In the genomic region with DNA sequence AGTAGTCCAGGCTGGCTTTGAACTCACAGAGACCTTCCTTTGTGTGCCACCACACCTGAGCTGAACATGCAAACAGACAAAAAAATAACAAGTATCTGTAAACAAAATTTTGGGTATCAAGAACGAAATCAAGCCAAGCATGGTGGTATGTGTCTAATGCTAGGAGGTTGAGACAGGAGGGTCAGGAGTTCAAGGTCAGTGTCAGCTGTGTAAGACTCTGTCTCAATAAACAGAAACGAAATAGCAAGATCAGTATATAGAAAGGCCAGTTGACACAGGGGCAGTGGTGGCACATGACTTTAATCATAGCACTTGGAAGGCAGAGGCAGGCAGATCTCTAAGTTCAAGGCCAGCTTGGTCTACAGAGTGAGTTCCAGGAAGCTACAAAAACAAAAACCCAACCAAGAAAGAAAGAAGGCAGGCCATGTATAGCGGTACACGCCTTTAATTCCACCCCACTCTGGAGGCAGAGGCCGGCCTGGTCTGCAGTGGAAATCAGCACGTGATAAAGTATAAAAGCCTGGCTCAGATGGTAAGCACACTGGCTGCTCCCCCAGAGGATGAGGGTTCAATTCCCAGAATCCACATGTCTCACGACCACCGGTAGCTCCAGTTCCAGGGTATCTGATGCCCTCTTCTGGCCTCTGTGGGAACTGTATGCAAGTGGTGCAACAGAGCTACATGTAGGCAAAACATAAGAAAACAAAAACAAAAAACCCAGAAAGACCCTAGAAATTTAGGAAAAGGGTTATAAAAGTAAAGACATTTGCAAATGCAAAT, we compare ENCODE assay signal across 8 mouse cellular contexts. TPM values are rescaled to one million over a fixed set of nuclear protein-coding genes. Genes with fewer than 3 reads are reported as not detected.
A peak's percentile ranks its signal among the peaks of the same experiment; 100 is the strongest.
DNase-seq lines count a peak whose midpoint lies in the region; ATAC-seq and TF ChIP-seq lines count a peak whose summit lies in the region.

No protein-coding gene starts in this region.

- 55% methylated on average over 8 of the region's 8 CpGs for WGBS in midbrain, embryonic 14.5 days

- H3K4me2 ChIP-seq in CH12.LX (ENCODE audit: insufficient read depth, low read depth, poor library complexity, severe bottlenecking), result no peak overlapping the region
- no peak overlapping the region for H3K4me2 ChIP-seq in midbrain, embryonic 14.5 days (ENCODE audit: low read length)

- no peak for TF ChIP-seq EP300 in CH12.LX (IDR thresholded peaks at IDR 0.05; ENCODE audit: low read length)

- TF ChIP-seq POLR2A in CH12.LX (IDR thresholded peaks at IDR 0.05; ENCODE audit: low read depth, low read length), result no peak

- no peak overlapping the region for H3K9ac ChIP-seq in CH12.LX (ENCODE audit: insufficient read depth, low read depth)
- H3K9ac ChIP-seq in midbrain, embryonic 14.5 days (replicated peaks; ENCODE audit: low read length), result no peak overlapping the region

- H3K36me3 ChIP-seq in CH12.LX (replicated peaks in 1 of 2; ENCODE audit: control insufficient read depth in 1 of 2, insufficient read depth in 1 of 2, low read length in 1 of 2), result peaks cover 0 to 15% of the 10 kb centered on the region in 2 experiments
- peaks cover 39% of the 10 kb centered on the region for H3K36me3 ChIP-seq in midbrain, embryonic 14.5 days (ENCODE audit: control insufficient read depth, insufficient read depth, low read length)

- peak; percentile 67 for TF ChIP-seq RAD21 in CH12.LX (IDR thresholded peaks at IDR 0.05; ENCODE audit: low read depth, low read length)

- H3K4me3 ChIP-seq in gastrocnemius, adult 2 months, result no peak overlapping the region
- H3K4me3 ChIP-seq in CH12.LX (replicated peaks in 1 of 3; ENCODE audit: low read depth in 2 of 3, low read length in 2 of 3, poor library complexity in 1 of 3), result no peak overlapping the region
- H3K4me3 ChIP-seq in midbrain, embryonic 14.5 days (replicated peaks; ENCODE audit: low read depth, low read length), result no peak overlapping the region

- no peaks in the 10 kb centered on the region for H3K9me3 ChIP-seq in CH12.LX (replicated peaks; ENCODE audit: low read length)
- H3K9me3 ChIP-seq in midbrain, embryonic 14.5 days (ENCODE audit: control insufficient read depth, low read length), result no peaks in the 10 kb centered on the region

- peak; percentile 78 for ATAC-seq in granulocyte monocyte progenitor cell, adult 5-6 weeks (replicated peaks; ENCODE audit: poor library complexity, severe bottlenecking)
- ATAC-seq in midbrain, embryonic 14.5 days (ENCODE audit: low FRiP score, low TSS enrichment), result peak; percentile 53; the same call in 1 of the 2 replicates

- dilution Hi-C loops in CH12.LX (cut with MboI; ENCODE audit: extremely low pct_ligation_motif_present, extremely low pct_unique_long_range_greater_than_20kb, low sequenced_read_pairs), result no loop called here

- intact Hi-C loops in gastrocnemius, adult 2 months (cut with DNase I), result loop anchor here (10.0 kb wide), 1 partner anchor 234 kb away; the partner anchor contains the start of gene Dbt
- intact Hi-C loops in gastrocnemius, postnatal 36 days (cut with DNase I), result no loop called here

- H3K4me1 ChIP-seq in CH12.LX (ENCODE audit: control insufficient read depth in 1 of 2, insufficient read depth in 2 of 2), result no peaks in the 10 kb centered on the region
- H3K4me1 ChIP-seq in midbrain, embryonic 14.5 days (ENCODE audit: control insufficient read depth, insufficient read depth, low read length), result no peaks in the 10 kb centered on the region

- no peak overlapping the region for H3K27ac ChIP-seq in gastrocnemius, adult 2 months
- H3K27ac ChIP-seq in CH12.LX (ENCODE audit: insufficient read depth, low read depth), result no peak overlapping the region
- H3K27ac ChIP-seq in midbrain, embryonic 14.5 days (replicated peaks; ENCODE audit: low read depth, low read length), result no peak overlapping the region

- H3K27me3 ChIP-seq in CH12.LX (replicated peaks), result no peaks in the 10 kb centered on the region
- H3K27me3 ChIP-seq in midbrain, embryonic 14.5 days (ENCODE audit: control insufficient read depth, insufficient read depth, low read length), result no peaks in the 10 kb centered on the region

- peak; percentile 33 for DNase-seq in gastrocnemius, adult 2 months
- no peak for DNase-seq in gastrocnemius, postnatal 36 days
- DNase-seq in CH12.LX (ENCODE audit: extremely low read depth), result peak; percentile 41
- peak; percentile 28 for DNase-seq in c-Kit-positive CD71-positive TER-119-negative erythroid progenitor cells, embryonic 14.5 days (ENCODE audit: low read depth)
- peak; percentile 22 to 34 for DNase-seq in layer of hippocampus, postnatal 14 days (ENCODE audit: low spot score in 2 of 2)
- peak; percentile 74 for DNase-seq in midbrain, embryonic 14.5 days
- peak; percentile 42 for DNase-seq in thymus, postnatal 25 days

- H3K79me2 ChIP-seq in CH12.LX (replicated peaks; ENCODE audit: control insufficient read depth, extremely low read depth, insufficient read depth, poor library complexity, severe bottlenecking), result no peaks in the 10 kb centered on the region

- TF ChIP-seq CTCF in gastrocnemius, adult 2 months (IDR thresholded peaks at IDR 0.05), result peak; percentile 75
- peak; percentile 45 to 71 for TF ChIP-seq CTCF in CH12.LX (conservative IDR thresholded peaks at IDR 0.05 in 1 of 2, IDR thresholded peaks at IDR 0.05 in 1 of 2; ENCODE audit: low read depth in 2 of 2, low read length in 2 of 2)

- in situ Hi-C loops in CH12.LX (cut with MboI; ENCODE audit: low pct_ligation_motif_present, low pct_unique_long_range_greater_than_20kb, low sequenced_read_pairs), result loop anchor here (10.0 to 25.0 kb wide), 3 partner anchors 86 to 411 kb away; partner anchors contain the start of genes Dbt and Rtca

TF ChIP-seq in CH12.LX, 34 proteins besides CTCF, POLR2A, EP300 and RAD21:
- TF ChIP-seq PAX5 (IDR thresholded peaks at IDR 0.05; ENCODE audit: low read length) (no peak), IRF4 (IDR thresholded peaks at IDR 0.05; ENCODE audit: low read depth, low read length) (no peak), NRF1 (IDR thresholded peaks at IDR 0.05; ENCODE audit: low read depth, low read length) (no peak), SMC3 (IDR thresholded peaks at IDR 0.05; ENCODE audit: low read depth, low read length) (peak; percentile 67)

RNA-seq across cellular contexts. Expression of gene Slc35a3, which starts 36.0 kb away (rescaled TPM):
- 1 to 10 TPM; 5.1 to 8.0 TPM for total RNA-seq in gastrocnemius, adult 2 months (2021)
- 1 to 10 TPM; 5.6 to 7.1 TPM for total RNA-seq in gastrocnemius, postnatal 36 days (2021)
- total RNA-seq in CH12.LX (2012; rRNA removed) (16.3 and 17.8 TPM in 2 replicates), CH12.LX (2014; rRNA removed) (45.7 and 52.5 TPM in 2 replicates)
- 21.7 and 24.6 TPM in 2 replicates for polyA plus RNA-seq in CH12.LX (2012; ENCODE audit: insufficient read length, low read depth)
- 30.0 and 33.6 TPM in 2 replicates for total RNA-seq in granulocyte monocyte progenitor cell, adult 5-6 weeks (2014; fragmentation: Nextera tagmentation)
- total RNA-seq in granulocyte monocyte progenitor cell, adult 5-6 weeks (2017), result 59.4 and 68.3 TPM in 2 replicates
- 10 to 100 TPM; 13.6 to 14.9 TPM for total RNA-seq in layer of hippocampus, postnatal 14 days (2021)
- polyA plus RNA-seq in midbrain, embryonic 14.5 days (2014; fragmentation: Nextera tagmentation; extraction: Ambion mirVana), result 7.9 and 8.3 TPM in 2 replicates

RNA-seq across cellular contexts. Expression of gene Agl, which starts 59.4 kb away (rescaled TPM):
- total RNA-seq in gastrocnemius, adult 2 months (2021), result 1,000 to 10,000 TPM in 1 of 2 experiments, 100 to 1,000 TPM in 1; 657 to 1,000 TPM
- 100 to 1,000 TPM; 722 to 762 TPM for total RNA-seq in gastrocnemius, postnatal 36 days (2021)
- 3.2 and 4.7 TPM in 2 replicates for total RNA-seq in CH12.LX (2012; rRNA removed)
- 5.2 and 5.7 TPM in 2 replicates for total RNA-seq in CH12.LX (2014; rRNA removed)
- polyA plus RNA-seq in CH12.LX (2012; ENCODE audit: insufficient read length, low read depth), result 5.7 and 5.8 TPM in 2 replicates
- 21.0 and 26.1 TPM in 2 replicates for total RNA-seq in granulocyte monocyte progenitor cell, adult 5-6 weeks (2014; fragmentation: Nextera tagmentation)
- 11.1 and 12.5 TPM in 2 replicates for total RNA-seq in granulocyte monocyte progenitor cell, adult 5-6 weeks (2017)
- total RNA-seq in layer of hippocampus, postnatal 14 days (2021), result 10 to 100 TPM; 29.2 to 37.6 TPM
- polyA plus RNA-seq in midbrain, embryonic 14.5 days (2014; fragmentation: Nextera tagmentation; extraction: Ambion mirVana), result 12.3 and 17.4 TPM in 2 replicates

Comparison
In these comparisons a context has a peak if more than half of its experiments do, and no peak if none do; other contexts are left out.
1. DNase-seq: peak in gastrocnemius, adult 2 months (single experiment), CH12.LX (single experiment), c-Kit-positive CD71-positive TER-119-negative erythroid progenitor cells, embryonic 14.5 days (single experiment), layer of hippocampus, postnatal 14 days (2 of 2), midbrain, embryonic 14.5 days (single experiment) and thymus, postnatal 25 days (single experiment); none in gastrocnemius, postnatal 36 days (0 of 2).
2. RNA of gene Agl, which starts 59.4 kb away (total RNA-seq): 657 to 1,000 TPM in gastrocnemius, adult 2 months and 722 to 762 TPM in gastrocnemius, postnatal 36 days; 29.2 to 37.6 TPM in layer of hippocampus, postnatal 14 days, 11.1 to 26.1 TPM in granulocyte monocyte progenitor cell, adult 5-6 weeks and 3.2 to 5.7 TPM in CH12.LX; every median in the first group is over 10 times any median in the second.